Mouse (Mus musculus) hindbrain, embryonic 13.5 days (tissue): ENCODE measurements around the gene Wdr75. TPM values are rescaled to one million over a fixed set of nuclear protein-coding genes. Genes with fewer than 3 reads are reported as not detected.
A peak's percentile ranks its signal among the peaks of the same experiment; 100 is the strongest.

Experiments
- ATAC-seq: fragments of 200-750 bp; cut with Nextera tagmentation; 2 replicates; pipeline ENCODE4 v1.8.0; 2017; ENCODE audit warnings: moderate TSS enrichment; ENCODE audit not compliant: low FRiP score
- H3K27ac ChIP-seq: fragments of 300-500 bp; sonication (generic); 2 replicates; pipeline ENCODE4 v1.5.1; 2015; ENCODE audit warnings: inconsistent platforms, mild to moderate bottlenecking, moderate library complexity
- H3K27me3 ChIP-seq: fragments of 300-500 bp; sonication (generic); 2 replicates; pipeline ENCODE4 v1.6.1; 2015; ENCODE audit warnings: mild to moderate bottlenecking, inconsistent platforms
- H3K36me3 ChIP-seq: fragments of 300-500 bp; sonication (generic); 2 replicates; pipeline ENCODE4 v1.6.1; 2015; ENCODE audit warnings: mild to moderate bottlenecking, inconsistent platforms
- H3K4me1 ChIP-seq: fragments of 300-500 bp; sonication (generic); replicated peaks from 2 replicates; pipeline ENCODE4 v1.6.1; 2015; ENCODE audit warnings: inconsistent platforms
- H3K4me2 ChIP-seq: fragments of 300-500 bp; sonication (generic); 2 replicates; pipeline ENCODE4 v1.6.1; 2015; ENCODE audit warnings: inconsistent platforms, mild to moderate bottlenecking, moderate library complexity
- H3K4me3 ChIP-seq: fragments of 300-500 bp; sonication (generic); 2 replicates; pipeline ENCODE4 v1.5.1; 2015; ENCODE audit warnings: mild to moderate bottlenecking, inconsistent platforms
- H3K9ac ChIP-seq: fragments of 300-500 bp; sonication (generic); 2 replicates; pipeline ENCODE4 v1.6.1; 2015; ENCODE audit warnings: mild to moderate bottlenecking, inconsistent platforms
- H3K9me3 ChIP-seq: fragments of 300-500 bp; sonication (generic); 2 replicates; pipeline ENCODE4 v1.6.1; 2016; ENCODE audit warnings: inconsistent platforms
- WGBS: fragments of 180-500 bp; shearing (Covaris S2); methylation state at CpG from one replicate; pipeline ENCODE4 v1.1.7; 2015; 5-methylcytosine and 5-hydroxymethylcytosine counted together
- polyA plus RNA-seq: library from polyadenylated mRNA; unstranded; fragments of >200 nt; fragmentation: Nextera tagmentation; extraction: Ambion mirVana; gene quantifications from 2 replicates; pipeline ENCODE4 v1.2.1, GENCODE M21; 2015

The Wdr75 gene
- 59.1 and 59.5 TPM in 2 replicates for polyA plus RNA-seq

DNA sequence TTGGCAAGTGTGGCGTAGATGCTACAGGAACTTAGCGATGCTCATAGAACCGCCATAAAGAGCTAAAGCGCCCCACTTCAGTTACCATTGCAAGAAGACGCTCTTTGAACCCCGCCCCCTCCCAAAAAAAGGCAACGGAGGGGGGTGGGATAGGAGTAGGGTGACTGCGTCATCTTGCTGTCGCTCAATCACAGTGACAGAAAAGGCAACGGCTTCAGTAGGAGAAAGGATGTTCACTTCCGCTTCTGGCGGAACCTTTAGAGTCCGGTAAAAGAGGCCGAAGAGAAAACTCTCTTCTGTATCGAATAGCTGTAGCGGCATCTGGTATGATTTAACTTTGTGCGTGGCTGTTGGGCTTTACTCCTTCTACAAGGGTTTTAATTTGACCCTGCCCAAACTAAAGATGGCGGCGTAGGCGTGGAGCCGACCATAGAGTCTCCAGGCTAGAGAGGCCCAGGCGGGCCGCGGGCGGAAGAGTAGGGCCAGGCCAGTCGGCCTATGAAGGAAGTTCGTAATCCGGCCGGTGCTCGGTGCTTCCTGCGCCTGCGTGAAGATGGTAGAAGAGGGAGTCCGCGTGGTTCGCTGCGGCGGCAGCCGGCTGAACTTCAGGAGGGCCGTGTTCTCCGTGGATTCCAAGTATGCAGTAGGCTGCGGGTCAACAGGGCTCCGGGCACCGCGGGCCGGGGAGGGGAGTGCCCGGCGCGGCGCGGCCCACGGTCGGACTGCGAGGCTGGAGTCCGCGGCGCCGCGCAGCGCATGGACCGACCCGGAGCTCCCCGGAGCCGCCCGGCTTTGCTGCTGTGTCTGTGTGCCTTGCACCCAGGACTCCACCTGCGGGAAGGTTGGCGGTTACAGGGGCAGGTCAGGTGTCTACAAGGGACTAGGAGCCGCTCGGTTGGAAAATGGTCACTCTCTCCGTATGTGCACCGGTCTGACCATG lies at the start of gene Wdr75:
Gene Wdr75 (plus strand): TSS at position 198 of the 940 bp plus-strand sequence.
- ATAC-seq, result peak; percentile 99
- H3K4me3 ChIP-seq, result peak within 1 kb of the TSS; percentile 95
- peak within 1 kb of the TSS; percentile 97 for H3K27ac ChIP-seq
- peak within 1 kb of the TSS; percentile 89 for H3K9ac ChIP-seq
- under 1% methylated on average over 66 of the region's 70 CpGs for WGBS
- H3K4me1 ChIP-seq, result peaks cover 17% of the 10 kb centered on the region
- no peaks in the 10 kb centered on the region for H3K27me3 ChIP-seq
- H3K9me3 ChIP-seq, result no peaks in the 10 kb centered on the region
- H3K4me2 ChIP-seq, result peak within 1 kb of the TSS; percentile 86
- H3K36me3 ChIP-seq, result peaks cover 6% of the 10 kb centered on the region; the same call in 1 of the 2 replicates

DNA sequence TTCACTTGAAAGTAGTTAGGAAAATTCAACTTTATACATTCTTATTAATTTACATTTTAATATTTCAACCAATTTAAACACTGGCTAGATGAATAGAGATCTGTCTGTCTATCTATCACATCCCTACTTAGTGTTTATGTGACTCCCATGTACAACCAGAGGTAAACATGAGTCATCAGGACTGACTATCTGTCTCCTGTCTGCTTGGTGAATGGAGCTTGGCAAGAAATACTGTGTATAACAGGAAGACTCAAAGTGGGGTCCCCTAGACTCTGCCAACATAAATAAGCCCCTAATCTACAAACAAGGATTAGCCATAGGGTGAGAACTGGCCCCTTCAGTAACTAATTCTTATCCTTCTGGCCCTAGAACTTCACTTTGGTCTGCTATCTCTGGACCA lies 39.1 kb upstream of the Wdr75 start:
- Histone ChIP-seq H3K4me2 (no peak overlapping the region), H3K27me3 (no peaks in the 10 kb centered on the region), H3K9ac (no peak overlapping the region), H3K27ac (no peak overlapping the region), H3K4me3 (no peak overlapping the region), H3K4me1 (no peaks in the 10 kb centered on the region), H3K36me3 (no peaks in the 10 kb centered on the region), H3K9me3 (no peaks in the 10 kb centered on the region)
- no peak for ATAC-seq

DNA sequence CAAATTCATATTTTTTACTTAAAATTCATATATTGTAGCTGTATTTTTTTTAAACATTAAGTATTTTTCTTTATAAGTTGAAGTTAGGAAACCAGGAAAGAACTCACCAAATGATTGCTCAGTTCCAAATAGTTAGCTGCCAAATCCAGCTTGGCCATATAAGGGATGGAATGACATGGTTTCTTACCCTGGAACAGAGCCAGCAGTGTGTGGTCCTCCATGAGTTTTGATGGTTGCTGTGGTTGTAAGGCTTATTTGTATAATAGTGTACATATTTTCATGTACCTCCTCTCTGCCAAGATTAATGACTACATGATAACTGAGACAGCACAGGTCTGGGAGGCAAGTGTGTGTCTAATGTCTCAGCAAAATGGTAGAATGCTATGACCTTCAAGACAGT lies 38.3 kb upstream of the Wdr75 start:
- no peak for ATAC-seq
- no peaks in the 10 kb centered on the region for H3K27me3 ChIP-seq
- no peak overlapping the region for H3K27ac ChIP-seq
- no peaks in the 10 kb centered on the region for H3K9me3 ChIP-seq
- no peaks in the 10 kb centered on the region for H3K36me3 ChIP-seq
- no peaks in the 10 kb centered on the region for H3K4me1 ChIP-seq
- no peak overlapping the region for H3K4me3 ChIP-seq
- H3K4me2 ChIP-seq, result no peak overlapping the region
- H3K9ac ChIP-seq, result no peak overlapping the region

DNA sequence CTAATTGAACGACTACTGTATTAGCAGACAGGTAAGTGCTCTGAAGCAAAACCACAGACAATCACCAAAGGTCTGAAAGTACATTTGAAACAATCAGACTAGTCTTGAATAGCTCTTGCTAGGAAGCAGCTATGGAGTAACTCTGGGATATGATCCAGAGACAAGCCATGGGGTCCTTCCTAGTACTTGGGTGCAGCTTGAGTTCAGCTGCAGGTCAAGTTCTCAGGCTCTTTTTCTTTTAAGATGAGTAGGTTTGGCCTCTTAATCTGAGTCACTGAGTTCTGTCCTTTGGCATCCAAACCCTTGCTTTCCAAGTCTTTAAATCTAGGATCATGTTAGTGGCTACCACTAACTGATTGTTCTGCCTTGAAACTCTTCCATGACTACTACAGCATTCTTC lies 37.0 kb upstream of the Wdr75 start:
- Histone ChIP-seq H3K9me3 (no peaks in the 10 kb centered on the region), H3K27me3 (no peaks in the 10 kb centered on the region), H3K9ac (no peak overlapping the region), H3K27ac (no peak overlapping the region), H3K4me3 (no peak overlapping the region), H3K4me2 (no peak overlapping the region), H3K4me1 (no peaks in the 10 kb centered on the region), H3K36me3 (no peaks in the 10 kb centered on the region)
- no peak for ATAC-seq
- WGBS, result 73% methylated on average over 1 of the region's 1 CpGs

DNA sequence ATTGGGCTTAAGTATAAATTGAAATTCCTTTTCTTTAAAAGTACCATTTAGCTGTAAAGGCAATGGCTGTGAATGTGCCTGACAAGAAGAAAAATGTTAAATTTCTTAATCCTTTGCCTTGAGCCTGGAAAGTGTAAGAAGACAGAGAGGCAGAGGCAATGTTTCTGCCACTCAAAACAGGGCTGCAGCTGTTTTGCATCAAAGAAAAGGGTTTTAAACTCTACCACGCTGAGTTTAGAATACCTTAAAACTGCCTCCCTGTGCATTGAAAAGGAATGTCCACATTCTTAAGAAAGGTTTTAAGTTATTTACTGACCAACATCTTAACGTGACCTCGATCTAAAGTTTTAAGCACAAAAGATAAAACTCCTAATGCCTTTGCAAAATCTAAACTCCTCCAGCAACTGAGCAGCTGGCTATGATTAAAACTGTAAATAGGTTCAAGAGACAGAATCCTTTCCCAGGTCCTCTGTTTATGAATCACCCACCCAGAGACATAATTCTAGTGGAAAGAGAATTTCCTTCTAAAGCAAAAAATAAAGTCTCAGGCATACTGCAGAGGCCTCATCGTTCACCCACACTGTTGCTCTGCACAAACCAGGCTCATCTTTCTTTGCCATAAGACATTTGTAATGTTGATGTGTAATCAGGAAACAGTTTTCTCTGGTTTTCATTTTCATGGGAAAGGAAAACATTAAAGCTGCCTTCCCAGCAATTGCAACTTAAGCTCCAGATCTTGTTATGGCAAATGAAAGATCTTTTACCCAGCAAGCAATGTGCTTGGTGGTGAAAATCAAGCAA lies 34.1 kb upstream of the Wdr75 start:
- Histone ChIP-seq H3K4me3 (no peak overlapping the region), H3K4me2 (no peak overlapping the region), H3K36me3 (no peaks in the 10 kb centered on the region), H3K4me1 (no peaks in the 10 kb centered on the region), H3K27ac (no peak overlapping the region), H3K9ac (no peak overlapping the region), H3K9me3 (no peaks in the 10 kb centered on the region), H3K27me3 (no peaks in the 10 kb centered on the region)
- no peak for ATAC-seq
- 59% methylated on average over 4 of the region's 4 CpGs for WGBS

DNA sequence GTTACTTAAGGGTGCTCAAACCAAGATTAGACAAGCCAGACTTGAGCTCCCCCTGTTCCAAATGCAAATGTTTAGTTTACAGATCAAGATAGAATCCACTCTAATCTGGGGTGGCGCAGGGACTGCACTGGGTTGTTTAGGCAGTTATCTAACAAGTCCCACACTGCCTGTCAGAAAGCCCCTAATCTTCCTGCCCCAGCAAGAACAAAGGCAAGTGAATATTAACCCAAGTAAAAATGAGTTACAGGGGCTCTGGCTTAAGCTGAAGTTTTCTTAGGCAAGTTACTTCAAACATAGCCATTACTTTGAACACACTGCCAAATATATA lies 33.5 kb upstream of the Wdr75 start:
- Histone ChIP-seq H3K27me3 (no peaks in the 10 kb centered on the region), H3K9me3 (no peaks in the 10 kb centered on the region), H3K4me1 (no peaks in the 10 kb centered on the region), H3K4me3 (no peak overlapping the region), H3K36me3 (no peaks in the 10 kb centered on the region), H3K27ac (no peak overlapping the region), H3K9ac (no peak overlapping the region), H3K4me2 (no peak overlapping the region)
- no peak for ATAC-seq
- WGBS, result 78% methylated on average over 1 of the region's 1 CpGs

DNA sequence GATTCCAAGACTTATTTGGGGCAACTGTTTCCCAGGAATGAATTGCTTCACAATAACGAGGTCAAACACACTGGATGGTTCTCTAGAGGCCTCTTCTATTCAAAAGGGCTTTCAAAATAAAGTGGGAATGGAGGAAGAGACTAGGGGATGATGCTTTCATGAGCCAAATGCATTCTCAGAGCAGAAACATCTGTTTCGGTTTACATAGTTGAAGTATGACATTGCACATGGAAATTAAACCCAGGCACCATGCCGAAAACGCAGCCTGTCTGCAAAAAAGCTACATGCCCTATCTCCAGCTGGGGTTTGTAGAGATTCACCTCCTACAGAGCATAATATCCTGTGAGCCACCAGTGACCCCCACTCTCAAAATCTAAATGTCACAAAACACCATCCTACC lies 29.3 kb upstream of the Wdr75 start:
- WGBS, result 74% methylated on average over 4 of the region's 4 CpGs
- ATAC-seq, result no peak

DNA sequence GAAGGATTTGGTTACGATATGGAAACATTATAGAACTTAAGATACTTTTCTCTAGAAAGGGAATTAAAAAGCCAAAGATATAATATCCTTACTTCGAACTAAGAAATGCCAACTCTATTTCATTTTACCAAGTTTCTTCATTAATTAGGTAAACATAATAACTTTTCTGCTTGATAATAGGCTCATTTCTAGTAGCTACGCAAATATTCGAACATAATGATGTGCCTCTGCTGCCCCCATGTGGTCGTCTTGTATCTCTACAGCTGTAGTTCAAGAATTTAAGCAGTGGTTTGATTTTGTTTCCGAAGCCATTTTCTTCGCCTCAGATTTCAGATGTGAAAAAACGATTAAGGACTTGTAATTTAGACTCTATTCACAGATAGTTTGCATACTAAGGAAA lies 28.8 kb upstream of the Wdr75 start:
- Histone ChIP-seq H3K9ac (no peak overlapping the region), H3K36me3 (no peaks in the 10 kb centered on the region), H3K4me2 (no peak overlapping the region), H3K4me3 (no peak overlapping the region), H3K9me3 (no peaks in the 10 kb centered on the region), H3K27ac (no peak overlapping the region), H3K27me3 (no peaks in the 10 kb centered on the region), H3K4me1 (no peaks in the 10 kb centered on the region)
- WGBS, result 31% methylated on average over 8 of the region's 8 CpGs
- no peak for ATAC-seq

More for the DNA sequence above, 29.3 kb upstream of the Wdr75 start:
- Histone ChIP-seq H3K27ac (no peak overlapping the region), H3K9me3 (no peaks in the 10 kb centered on the region), H3K4me1 (no peaks in the 10 kb centered on the region), H3K36me3 (no peaks in the 10 kb centered on the region), H3K4me3 (no peak overlapping the region), H3K4me2 (no peak overlapping the region), H3K9ac (no peak overlapping the region), H3K27me3 (no peaks in the 10 kb centered on the region)

DNA sequence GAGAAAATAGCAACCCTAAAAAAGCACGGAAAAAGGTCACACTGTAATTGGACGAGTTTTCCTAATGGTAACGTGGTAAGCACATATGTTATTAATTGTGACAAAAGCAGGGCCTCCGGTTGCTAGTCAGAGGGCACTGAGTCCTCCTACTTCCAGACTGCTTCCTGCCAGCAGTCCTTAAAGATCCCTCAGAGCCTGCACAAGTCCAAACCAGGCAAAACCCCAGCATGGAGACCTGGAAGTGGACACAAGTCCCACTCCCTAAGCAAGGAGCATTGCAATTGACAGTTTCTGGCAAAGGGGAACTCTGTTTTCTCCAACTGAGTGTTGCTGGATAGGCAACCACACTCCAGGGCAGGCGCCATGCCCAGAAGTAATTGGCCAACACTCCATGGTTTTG lies 27.4 kb upstream of the Wdr75 start:
- Histone ChIP-seq H3K4me1 (no peaks in the 10 kb centered on the region), H3K27ac (no peak overlapping the region), H3K9ac (no peak overlapping the region), H3K9me3 (no peaks in the 10 kb centered on the region), H3K4me3 (no peak overlapping the region), H3K27me3 (no peaks in the 10 kb centered on the region), H3K4me2 (no peak overlapping the region), H3K36me3 (no peaks in the 10 kb centered on the region)
- ATAC-seq, result no peak
- 62% methylated on average over 5 of the region's 5 CpGs for WGBS

DNA sequence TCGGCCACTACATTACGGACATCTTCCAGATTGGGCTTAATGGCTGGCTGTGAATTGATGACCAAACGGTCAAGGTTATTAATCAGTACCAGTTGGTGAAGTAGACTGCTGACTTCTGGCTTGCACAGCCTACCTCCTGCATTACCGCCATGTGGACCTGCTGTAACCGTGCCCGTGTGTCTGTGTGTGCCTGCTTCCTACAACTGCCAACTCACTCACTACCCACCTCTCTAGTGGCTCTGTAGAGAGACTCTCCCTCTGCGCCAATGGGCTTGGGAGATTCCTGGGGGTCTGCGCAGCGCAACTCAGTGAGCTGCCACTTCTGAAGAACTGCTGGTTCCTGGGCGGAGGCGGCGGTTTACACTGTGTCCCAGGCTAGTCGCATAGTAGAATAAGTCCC lies 25.6 kb upstream of the Wdr75 start:
- Histone ChIP-seq H3K9me3 (no peaks in the 10 kb centered on the region), H3K27me3 (no peaks in the 10 kb centered on the region), H3K27ac (no peak overlapping the region), H3K4me1 (no peaks in the 10 kb centered on the region), H3K9ac (no peak overlapping the region), H3K36me3 (no peaks in the 10 kb centered on the region), H3K4me2 (no peak overlapping the region), H3K4me3 (no peak overlapping the region)
- WGBS, result 96% methylated on average over 13 of the region's 13 CpGs
- no peak for ATAC-seq

DNA sequence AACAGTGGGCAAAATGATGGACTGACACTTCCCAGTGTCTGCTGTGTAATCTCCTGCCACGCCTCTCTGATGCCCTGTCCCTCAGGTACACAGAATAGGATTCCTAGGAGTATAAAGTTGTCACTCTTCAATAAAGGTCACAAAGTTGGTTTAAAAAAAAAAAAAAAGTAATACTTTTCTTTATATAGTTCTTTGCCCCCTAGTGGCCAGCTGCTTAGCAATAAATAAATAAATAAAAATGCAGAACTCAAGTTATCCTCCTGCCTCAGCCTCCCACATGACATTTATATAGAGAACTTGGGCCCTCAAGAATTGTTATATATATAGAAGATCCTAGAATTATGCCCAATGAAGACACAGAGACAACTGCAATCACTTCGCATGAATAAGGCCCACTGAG lies 24.9 kb upstream of the Wdr75 start:
- Histone ChIP-seq H3K9me3 (no peaks in the 10 kb centered on the region), H3K9ac (no peak overlapping the region), H3K4me3 (no peak overlapping the region), H3K36me3 (no peaks in the 10 kb centered on the region), H3K4me1 (no peaks in the 10 kb centered on the region), H3K27me3 (no peaks in the 10 kb centered on the region), H3K4me2 (no peak overlapping the region), H3K27ac (no peak overlapping the region)
- 99% methylated on average over 2 of the region's 2 CpGs for WGBS
- no peak for ATAC-seq

DNA sequence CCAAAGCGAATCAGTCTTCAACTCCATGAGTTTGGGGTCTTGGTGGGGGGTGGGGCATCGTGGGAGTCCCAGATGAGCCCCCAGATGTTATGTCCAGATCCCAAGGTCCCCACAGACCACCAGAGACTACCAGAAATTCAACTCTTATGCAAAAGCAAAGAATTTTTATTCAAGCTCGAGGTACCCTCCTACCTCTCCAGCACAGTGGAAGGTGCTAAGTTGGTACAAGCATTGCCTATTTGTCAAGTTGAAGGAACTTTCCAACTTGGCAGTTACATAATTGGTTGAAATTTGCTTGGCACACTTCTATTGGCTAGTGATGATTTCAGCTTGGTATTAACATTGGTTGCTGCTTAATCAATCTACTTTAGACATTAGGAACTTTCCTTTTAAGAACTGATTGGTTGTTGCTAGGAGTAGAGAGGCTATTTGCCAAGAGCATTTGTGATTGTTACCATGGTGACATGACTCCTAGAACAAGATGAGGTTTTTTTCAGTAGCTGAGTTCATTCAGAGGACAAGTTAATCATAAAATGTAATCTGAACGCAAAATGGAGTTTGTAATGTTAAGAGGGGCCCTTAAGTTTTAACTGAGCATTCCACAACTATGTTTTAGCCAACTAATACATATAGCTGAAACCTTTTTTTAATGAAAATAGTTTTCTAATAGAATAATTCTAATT lies 14.2 kb upstream of the Wdr75 start:
- no peak for ATAC-seq
- Histone ChIP-seq H3K36me3 (no peaks in the 10 kb centered on the region), H3K4me1 (no peaks in the 10 kb centered on the region), H3K4me2 (no peak overlapping the region), H3K9ac (no peak overlapping the region), H3K27me3 (no peaks in the 10 kb centered on the region), H3K4me3 (no peak overlapping the region), H3K9me3 (no peaks in the 10 kb centered on the region), H3K27ac (no peak overlapping the region)
- 65% methylated on average over 4 of the region's 4 CpGs for WGBS
